Mouse (Mus musculus) intestine, postnatal 0 days (tissue): Measurements from ENCODE around the gene Rhod. TPM values are rescaled to one million over a fixed set of nuclear protein-coding genes. Genes with fewer than 3 reads are reported as not detected.

ENCODE experiments used
- ATAC-seq: fragments of 200-750 bp; cut with Nextera tagmentation; 2 replicates; pipeline ENCODE4 v1.8.0; 2017; ENCODE audit warnings: mild to moderate bottlenecking, moderate TSS enrichment, moderate library complexity
- H3K27ac ChIP-seq: fragments of 300-500 bp; sonication (generic); 2 replicates; pipeline ENCODE4 v1.5.1; 2014; ENCODE audit warnings: mild to moderate bottlenecking, low read depth, low read length, moderate library complexity
- H3K27me3 ChIP-seq: fragments of 300-500 bp; sonication (generic); replicated peaks from 2 replicates; pipeline ENCODE4 v1.6.1; 2014; ENCODE audit warnings: low read length, mixed read lengths; ENCODE audit not compliant: control insufficient read depth, insufficient read depth
- H3K36me3 ChIP-seq: fragments of 300-500 bp; sonication (generic); 2 replicates; pipeline ENCODE4 v1.6.1; 2014; ENCODE audit warnings: mild to moderate bottlenecking, moderate library complexity; ENCODE audit not compliant: control insufficient read depth, insufficient read depth
- H3K4me1 ChIP-seq: fragments of 300-500 bp; sonication (generic); replicated peaks from 2 replicates; pipeline ENCODE4 v1.6.1; 2014; ENCODE audit warnings: antibody characterized with exemption, low read length, mixed read lengths; ENCODE audit not compliant: control insufficient read depth, insufficient read depth
- H3K4me2 ChIP-seq: fragments of 300-500 bp; sonication (generic); replicated peaks from 2 replicates; pipeline ENCODE4 v1.6.1; 2014; ENCODE audit warnings: low read depth, mild to moderate bottlenecking, moderate library complexity
- H3K4me3 ChIP-seq: fragments of 300-500 bp; sonication (generic); 2 replicates; pipeline ENCODE4 v1.5.1; 2014; ENCODE audit warnings: low read depth, low read length
- H3K9ac ChIP-seq: fragments of 300-500 bp; sonication (generic); 2 replicates; pipeline ENCODE4 v1.6.1; 2014; ENCODE audit warnings: mild to moderate bottlenecking, low read depth, low read length
- H3K9me3 ChIP-seq: fragments of 300-500 bp; sonication (generic); 2 replicates; pipeline ENCODE4 v1.6.1; 2016; ENCODE audit warnings: mixed run types; ENCODE audit not compliant: control insufficient read depth
- CTCF ChIP-seq: sonication (generic); IDR thresholded peaks from 2 replicates; pipeline ENCODE4 v1.5.1; 2016; ENCODE audit warnings: low read depth, mild to moderate bottlenecking, control low read depth, antibody characterized with exemption, moderate library complexity
- WGBS: fragments of 180-500 bp; shearing (Covaris S2); extraction: QIAGEN DNeasy Blood & Tissue Kit; methylation state at CpG from one replicate; pipeline ENCODE4 v1.1.7; 2014; 5-methylcytosine and 5-hydroxymethylcytosine counted together
- polyA plus RNA-seq: library from polyadenylated mRNA; unstranded; fragments of >200 nt; fragmentation: Nextera tagmentation; extraction: Ambion mirVana; gene quantifications from 2 replicates; pipeline ENCODE4 v1.2.1, GENCODE M21; 2015

The Rhod gene
- polyA plus RNA-seq, 1 experiment from 2014 or later: 60.3 TPM

GRCm38 (mm10) chr19:4452525-4452924 lies 13.3 kb upstream of the Rhod start:
- TF ChIP-seq CTCF: no peak
- no peaks in the 10 kb centered on the region for H3K9me3 ChIP-seq
- 56% methylated on average over 4 of the region's 4 CpGs for WGBS

GRCm38 (mm10) chr19:4451965-4452364 lies 12.7 kb upstream of the Rhod start:
- Histone ChIP-seq H3K27me3 (peaks cover 7% of the 10 kb centered on the region; the same call in 1 of the 2 replicates), H3K9me3 (no peaks in the 10 kb centered on the region), H3K4me2 (no peak overlapping the region), H3K27ac (no peak overlapping the region), H3K4me3 (no peak overlapping the region), H3K9ac (no peak overlapping the region), H3K36me3 (no peaks in the 10 kb centered on the region), H3K4me1 (no peaks in the 10 kb centered on the region)
- 66% methylated on average over 5 of the region's 5 CpGs for WGBS
- no peak for ATAC-seq
- TF ChIP-seq CTCF: no peak

More at GRCm38 (mm10) chr19:4452525-4452924, 13.3 kb upstream of the Rhod start:
- Histone ChIP-seq H3K27me3 (peaks cover 7% of the 10 kb centered on the region; the same call in 1 of the 2 replicates), H3K9ac (no peak overlapping the region), H3K36me3 (no peaks in the 10 kb centered on the region), H3K4me1 (no peaks in the 10 kb centered on the region), H3K27ac (no peak overlapping the region), H3K4me2 (no peak overlapping the region), H3K4me3 (no peak overlapping the region)
- ATAC-seq: no peak

GRCm38 (mm10) chr19:4451098-4451497 lies 11.9 kb upstream of the Rhod start:
- Histone ChIP-seq H3K4me1 (no peaks in the 10 kb centered on the region), H3K4me2 (no peak overlapping the region), H3K27ac (no peak overlapping the region), H3K27me3 (no peaks in the 10 kb centered on the region), H3K4me3 (no peak overlapping the region), H3K9ac (no peak overlapping the region), H3K9me3 (no peaks in the 10 kb centered on the region), H3K36me3 (no peaks in the 10 kb centered on the region)
- ATAC-seq: no peak
- TF ChIP-seq CTCF: no peak
- WGBS: 57% methylated on average over 8 of the region's 8 CpGs

- Histone ChIP-seq H3K27ac (no peak overlapping the region), H3K9ac (no peak overlapping the region), H3K4me3 (no peak overlapping the region), H3K36me3 (no peaks in the 10 kb centered on the region), H3K27me3 (no peaks in the 10 kb centered on the region), H3K9me3 (no peaks in the 10 kb centered on the region), H3K4me1 (no peaks in the 10 kb centered on the region), H3K4me2 (no peak overlapping the region)
- no peak for TF ChIP-seq CTCF
- ATAC-seq: no peak
- 45% methylated on average over 5 of the region's 5 CpGs for WGBS
These were observed 11.4 kb upstream of the Rhod start for GRCm38 (mm10) chr19:4450666-4451065.

- Histone ChIP-seq H3K27me3 (no peaks in the 10 kb centered on the region), H3K4me3 (no peak overlapping the region), H3K4me1 (no peaks in the 10 kb centered on the region), H3K27ac (no peak overlapping the region), H3K9ac (no peak overlapping the region), H3K36me3 (no peaks in the 10 kb centered on the region), H3K4me2 (no peak overlapping the region), H3K9me3 (no peaks in the 10 kb centered on the region)
- ATAC-seq: no peak
- TF ChIP-seq CTCF: no peak
- WGBS: 89% methylated on average over 9 of the region's 9 CpGs
These were observed 10.0 kb upstream of the Rhod start for GRCm38 (mm10) chr19:4449230-4449629.

GRCm38 (mm10) chr19:4447445-4447844 lies 8.2 kb upstream of the Rhod start:
- no peak for ATAC-seq
- TF ChIP-seq CTCF: no peak
- no peak overlapping the region for H3K9ac ChIP-seq
- H3K4me2 ChIP-seq: no peak overlapping the region
- no peaks in the 10 kb centered on the region for H3K4me1 ChIP-seq
- no peak overlapping the region for H3K27ac ChIP-seq
- no peak overlapping the region for H3K4me3 ChIP-seq
- no peaks in the 10 kb centered on the region for H3K9me3 ChIP-seq
- WGBS: 86% methylated on average over 9 of the region's 9 CpGs
- H3K27me3 ChIP-seq: no peaks in the 10 kb centered on the region
- no peaks in the 10 kb centered on the region; the same call in 1 of the 2 replicates for H3K36me3 ChIP-seq
